Mouse (Mus musculus) G1E (cell line): ENCODE data around the gene Mecom.

Experiments used
- CTCF ChIP-seq: IDR thresholded peaks from 2 replicates; pipeline ENCODE4 v1.5.1; 2012; ENCODE audit warnings: low read depth, low read length, inconsistent platforms, mixed read lengths
- GATA1 ChIP-seq: IDR thresholded peaks from 2 replicates; pipeline ENCODE4 v1.6.1; 2012; ENCODE audit warnings: borderline replicate concordance, low read length, inconsistent platforms, mixed read lengths
- GATA2 ChIP-seq: IDR thresholded peaks from 2 replicates; pipeline ENCODE4 v1.6.1; 2012; ENCODE audit warnings: low read depth, low read length, inconsistent platforms, borderline replicate concordance
- TAL1 ChIP-seq: conservative IDR thresholded peaks from 2 replicates; pipeline ENCODE4 v1.6.1; 2012; ENCODE audit warnings: low read depth, low read length, inconsistent platforms, mixed read lengths

DNA sequence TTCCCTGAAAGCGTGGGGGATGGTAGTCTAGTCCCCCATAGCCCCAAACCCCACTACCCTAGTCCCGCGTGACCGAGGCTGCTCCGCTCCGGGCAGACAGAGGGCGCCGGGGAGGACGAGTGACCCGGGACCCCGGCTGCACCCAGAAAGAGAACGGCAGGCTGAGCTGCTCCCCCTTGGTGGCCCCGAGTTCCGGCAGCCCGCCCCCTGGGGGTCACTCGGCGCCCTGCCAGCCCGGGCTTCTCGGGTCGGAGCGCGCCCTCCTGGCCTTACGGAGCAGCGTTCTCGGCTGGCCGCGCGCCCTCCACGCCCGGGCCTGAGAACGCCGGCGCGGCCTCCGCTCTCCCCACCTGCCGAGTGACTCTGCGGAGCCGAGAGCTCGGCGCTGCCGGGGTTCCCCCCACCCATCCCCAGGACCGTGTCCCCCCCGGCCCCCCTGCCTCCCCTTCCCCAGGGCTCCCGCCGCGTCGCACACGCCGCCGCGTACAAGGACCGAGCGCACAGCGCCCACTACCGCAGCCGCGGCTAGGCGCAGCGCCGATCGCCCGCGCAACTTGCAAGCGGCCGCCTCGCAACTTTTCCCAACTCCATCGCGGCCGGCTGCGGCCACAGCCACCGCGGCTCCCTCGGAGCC is 39.4 kb downstream of the Mecom start:
- TF ChIP-seq CTCF (no peak), TAL1 (no peak), GATA2 (no peak), GATA1 (no peak)
